Mouse (Mus musculus): Measurements from ENCODE around the gene Klk13.

Gene Klk13

DNA sequence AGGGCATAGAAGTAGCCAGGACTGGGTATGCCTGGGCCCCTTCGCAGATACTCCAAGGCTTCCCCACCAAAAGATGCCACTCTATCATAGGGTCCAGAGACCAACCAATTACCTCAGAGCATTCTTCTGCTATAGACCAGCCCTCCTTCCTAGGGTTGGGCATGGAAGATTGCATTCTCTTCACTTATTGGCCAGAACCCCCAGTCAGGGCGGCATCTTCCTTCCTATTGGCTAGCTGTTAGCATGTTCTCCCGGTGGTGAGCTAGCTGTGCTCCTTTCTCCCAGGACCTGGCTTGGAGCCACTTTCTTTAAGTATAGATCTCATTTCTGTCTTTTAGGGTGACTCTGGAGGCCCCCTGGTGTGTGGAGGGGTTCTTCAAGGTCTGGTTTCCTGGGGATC, 60.5 kb downstream of the Klk13 start:
- DNase-seq: no peak

DNA sequence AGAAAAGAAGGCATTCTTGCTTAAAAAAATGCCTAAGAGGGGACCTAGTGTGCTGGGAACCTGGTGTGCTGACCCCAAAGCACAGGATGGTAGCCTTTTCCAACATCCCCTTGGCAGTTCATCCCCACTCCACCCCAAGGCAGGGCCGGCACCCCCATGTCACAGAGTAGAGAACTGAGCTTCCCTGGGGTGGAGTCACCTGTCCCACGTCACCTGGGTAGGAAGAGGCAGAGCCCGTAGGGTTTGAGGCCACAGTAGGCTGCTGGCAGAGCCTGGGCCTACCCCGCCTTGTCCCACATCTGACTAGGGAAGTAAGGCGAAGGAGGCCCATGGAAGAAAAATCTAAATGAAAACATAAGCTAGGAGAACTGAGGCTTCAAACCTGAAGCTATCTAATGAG, 62.0 kb downstream of the Klk13 start, which contains the start of gene Klk11:
TSS of gene Klk11 (plus strand) at position 241 of the 400 bp plus-strand sequence.
- DNase-seq: no peak

DNA sequence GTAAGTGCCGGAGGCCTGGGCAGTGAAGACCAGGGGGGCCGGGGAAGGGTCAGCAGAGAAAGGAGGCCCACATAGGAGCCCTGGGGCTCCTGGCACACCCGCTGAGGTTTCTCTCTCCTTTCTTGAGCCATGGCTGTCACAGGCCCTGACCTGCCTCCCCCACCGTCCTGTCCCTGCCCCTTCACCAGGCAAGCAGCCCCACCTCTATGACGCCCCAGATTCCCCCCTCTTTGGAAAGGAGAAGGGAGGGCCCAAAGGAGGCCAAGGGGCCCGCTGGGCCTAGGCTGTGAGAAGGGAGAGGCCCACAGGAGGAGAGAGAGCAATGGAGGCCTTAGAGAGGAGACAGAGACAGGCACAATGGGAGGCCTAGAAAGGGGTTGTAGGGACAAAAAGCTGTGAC, 62.4 kb downstream of the Klk13 start:
- DNase-seq: no peak

DNA sequence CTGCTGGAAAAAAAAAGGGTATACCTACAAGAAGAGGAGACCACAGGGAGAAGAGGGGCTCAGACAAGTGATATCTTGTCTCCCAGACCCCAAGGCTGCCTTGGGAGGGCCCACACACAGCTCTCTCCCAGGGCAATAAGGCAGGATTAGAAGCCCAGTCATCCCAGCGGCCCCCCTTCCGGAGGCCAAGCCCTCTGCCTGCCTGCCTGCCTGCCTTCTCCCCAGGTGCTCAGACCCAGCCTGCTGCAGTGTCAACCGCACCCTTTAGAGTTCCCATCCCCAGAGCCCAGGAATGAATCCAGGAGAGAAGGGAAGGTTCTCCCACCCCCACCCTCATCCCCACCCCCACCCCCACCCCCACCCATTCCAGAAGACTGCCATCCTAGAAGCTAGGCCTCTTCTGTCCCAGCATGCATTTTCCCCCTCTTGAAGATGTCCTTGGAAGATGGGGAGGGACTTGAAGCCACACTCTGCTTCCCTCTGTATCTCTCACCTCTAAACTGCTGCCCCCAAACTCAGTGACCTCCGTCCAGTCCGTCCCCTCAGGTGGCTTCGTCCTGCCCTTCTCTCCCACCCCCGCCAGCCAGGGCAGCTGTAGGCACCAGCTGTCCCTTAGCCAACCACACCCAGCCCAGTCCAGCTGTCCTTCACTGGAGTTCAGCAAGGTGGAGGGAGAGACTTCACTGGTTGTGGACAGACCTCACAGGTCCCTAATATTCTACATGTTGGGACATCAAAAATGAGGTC, 63.1 kb downstream of the Klk13 start:
- no peak for DNase-seq

DNA sequence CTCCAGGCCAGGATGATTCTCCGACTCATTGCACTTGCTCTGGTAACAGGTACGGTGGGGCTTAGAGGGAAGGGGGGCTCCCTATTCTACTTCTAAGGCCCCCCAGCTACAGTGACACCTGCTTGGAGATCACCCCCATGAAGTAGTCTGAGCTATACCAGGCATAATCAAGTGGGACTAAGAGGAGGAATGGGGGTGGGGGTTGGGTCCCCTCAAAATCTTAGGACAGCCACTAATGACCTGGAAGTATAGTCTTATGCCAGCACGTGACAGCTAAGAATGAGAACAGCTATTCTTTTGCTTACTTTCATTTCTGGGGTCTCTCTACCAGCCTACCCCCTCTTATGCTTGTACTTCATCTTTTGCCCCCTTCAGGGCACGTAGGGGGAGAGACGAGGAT, 64.1 kb downstream of the Klk13 start:
- no peak for DNase-seq

All from retina, postnatal 1 day (tissue).